Mouse (Mus musculus): Measurements from ENCODE around the gene Mad1l1. TPM values are rescaled to one million over a fixed set of nuclear protein-coding genes. Genes with fewer than 3 reads are reported as not detected.
"Not testable (repeated sequence)": the region's sequence is repeated elsewhere in the genome, so short reads cannot be mapped to it uniquely, and the experiment has no call there.

Gene Mad1l1
- polyA plus RNA-seq, 1 experiment: 22.6 TPM

DNA sequence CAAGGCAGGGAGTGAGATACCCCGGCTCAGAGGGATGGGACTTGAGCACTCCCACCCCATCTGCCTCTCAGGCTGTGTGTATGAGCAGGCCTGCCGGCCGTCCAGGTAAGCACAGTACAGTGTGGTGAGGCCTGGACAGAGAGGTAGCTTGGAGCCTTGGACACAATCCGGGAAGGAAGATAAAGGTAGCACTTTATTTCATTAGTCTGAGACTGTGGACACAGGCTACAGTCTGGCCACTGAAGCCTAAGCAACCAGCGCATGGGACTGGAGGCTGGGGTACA lies 312.9 kb downstream of the Mad1l1 start:
- no peak overlapping the region for H3K4me3 ChIP-seq (ENCODE audit: insufficient read depth, low read length)
- peaks cover 1% of the 10 kb centered on the region for H3K4me1 ChIP-seq (ENCODE audit: control insufficient read depth, insufficient read depth, low read length)
- H3K27ac ChIP-seq (ENCODE audit: insufficient read depth, low read length): no peak overlapping the region
- TF ChIP-seq POLR2A (IDR thresholded peaks at IDR 0.05; ENCODE audit: low read depth, low read length) (no peak), CTCF (IDR thresholded peaks at IDR 0.05; ENCODE audit: borderline replicate concordance, insufficient read depth, low read length) (no peak)

GRCm38 (mm10) chr5:140007656-140008522 lies 313.5 kb downstream of the Mad1l1 start:
- no peak for TF ChIP-seq CTCF (IDR thresholded peaks at IDR 0.05; ENCODE audit: borderline replicate concordance, insufficient read depth, low read length)
- TF ChIP-seq POLR2A (IDR thresholded peaks at IDR 0.05; ENCODE audit: low read depth, low read length): no peak
- H3K4me3 ChIP-seq (ENCODE audit: insufficient read depth, low read length): no peak overlapping the region
- H3K4me1 ChIP-seq (ENCODE audit: control insufficient read depth, insufficient read depth, low read length): no peaks in the 10 kb centered on the region
- H3K27ac ChIP-seq (ENCODE audit: insufficient read depth, low read length): no peak overlapping the region

- no peak overlapping the region for H3K27ac ChIP-seq (ENCODE audit: insufficient read depth, low read length)
- H3K4me1 ChIP-seq (ENCODE audit: control insufficient read depth, insufficient read depth, low read length): no peaks in the 10 kb centered on the region
- H3K4me3 ChIP-seq (ENCODE audit: insufficient read depth, low read length): no peak overlapping the region
- no peak for TF ChIP-seq POLR2A (IDR thresholded peaks at IDR 0.05; ENCODE audit: low read depth, low read length)
- no peak for TF ChIP-seq CTCF (IDR thresholded peaks at IDR 0.05; ENCODE audit: borderline replicate concordance, insufficient read depth, low read length)
Measured at GRCm38 (mm10) chr5:140006861-140007260, 314.5 kb downstream of the Mad1l1 start.

GRCm38 (mm10) chr5:140002541-140002940 lies 318.8 kb downstream of the Mad1l1 start:
- TF ChIP-seq CTCF (IDR thresholded peaks at IDR 0.05; ENCODE audit: borderline replicate concordance, insufficient read depth, low read length) (no peak), POLR2A (IDR thresholded peaks at IDR 0.05; ENCODE audit: low read depth, low read length) (no peak)
- Histone ChIP-seq H3K27ac (ENCODE audit: insufficient read depth, low read length) (no peak overlapping the region), H3K4me3 (ENCODE audit: insufficient read depth, low read length) (no peak overlapping the region), H3K4me1 (ENCODE audit: control insufficient read depth, insufficient read depth, low read length) (no peaks in the 10 kb centered on the region)

- TF ChIP-seq CTCF (IDR thresholded peaks at IDR 0.05; ENCODE audit: borderline replicate concordance, insufficient read depth, low read length): no peak
- TF ChIP-seq POLR2A (IDR thresholded peaks at IDR 0.05; ENCODE audit: low read depth, low read length): no peak
- no peaks in the 10 kb centered on the region for H3K4me1 ChIP-seq (ENCODE audit: control insufficient read depth, insufficient read depth, low read length)
- H3K27ac ChIP-seq (ENCODE audit: insufficient read depth, low read length): no peak overlapping the region
- H3K4me3 ChIP-seq (ENCODE audit: insufficient read depth, low read length): no peak overlapping the region
Measured at GRCm38 (mm10) chr5:139998916-139999315, 322.4 kb downstream of the Mad1l1 start.

GRCm38 (mm10) chr5:139998321-139998720 lies 323.0 kb downstream of the Mad1l1 start:
- not testable (repeated sequence) for H3K27ac ChIP-seq (ENCODE audit: insufficient read depth, low read length); H3K4me3 ChIP-seq (ENCODE audit: insufficient read depth, low read length); H3K4me1 ChIP-seq (ENCODE audit: control insufficient read depth, insufficient read depth, low read length)

GRCm38 (mm10) chr5:139991531-139991930 lies 329.8 kb downstream of the Mad1l1 start:
- H3K4me3 ChIP-seq (ENCODE audit: insufficient read depth, low read length): no peak overlapping the region
- H3K27ac ChIP-seq (ENCODE audit: insufficient read depth, low read length): no peak overlapping the region
- no peaks in the 10 kb centered on the region for H3K4me1 ChIP-seq (ENCODE audit: control insufficient read depth, insufficient read depth, low read length)
- no peak for TF ChIP-seq POLR2A (IDR thresholded peaks at IDR 0.05; ENCODE audit: low read depth, low read length)
- TF ChIP-seq CTCF (IDR thresholded peaks at IDR 0.05; ENCODE audit: borderline replicate concordance, insufficient read depth, low read length): no peak

GRCm38 (mm10) chr5:139985073-139985746 lies 336.1 kb downstream of the Mad1l1 start:
- Histone ChIP-seq H3K4me1 (ENCODE audit: control insufficient read depth, insufficient read depth, low read length) (no peaks in the 10 kb centered on the region), H3K27ac (ENCODE audit: insufficient read depth, low read length) (no peak overlapping the region)
- TF ChIP-seq POLR2A (IDR thresholded peaks at IDR 0.05; ENCODE audit: low read depth, low read length): no peak
- no peak for TF ChIP-seq CTCF (IDR thresholded peaks at IDR 0.05; ENCODE audit: borderline replicate concordance, insufficient read depth, low read length)

GRCm38 (mm10) chr5:139981976-139982375 lies 339.4 kb downstream of the Mad1l1 start:
- Histone ChIP-seq H3K27ac (ENCODE audit: insufficient read depth, low read length) (no peak overlapping the region), H3K4me3 (ENCODE audit: insufficient read depth, low read length) (no peak overlapping the region), H3K4me1 (ENCODE audit: control insufficient read depth, insufficient read depth, low read length) (no peaks in the 10 kb centered on the region)
- TF ChIP-seq CTCF (IDR thresholded peaks at IDR 0.05; ENCODE audit: borderline replicate concordance, insufficient read depth, low read length) (no peak), POLR2A (IDR thresholded peaks at IDR 0.05; ENCODE audit: low read depth, low read length) (no peak)

More at GRCm38 (mm10) chr5:139985073-139985746, 336.1 kb downstream of the Mad1l1 start:
- H3K4me3 ChIP-seq (ENCODE audit: insufficient read depth, low read length): no peak overlapping the region

GRCm38 (mm10) chr5:139979371-139979770 lies 342.0 kb downstream of the Mad1l1 start:
- Histone ChIP-seq H3K4me1 (ENCODE audit: control insufficient read depth, insufficient read depth, low read length) (no peaks in the 10 kb centered on the region), H3K27ac (ENCODE audit: insufficient read depth, low read length) (no peak overlapping the region), H3K4me3 (ENCODE audit: insufficient read depth, low read length) (no peak overlapping the region)
- TF ChIP-seq CTCF (IDR thresholded peaks at IDR 0.05; ENCODE audit: borderline replicate concordance, insufficient read depth, low read length) (no peak), POLR2A (IDR thresholded peaks at IDR 0.05; ENCODE audit: low read depth, low read length) (no peak)

Measured in embryonic fibroblast, embryonic 13.5 days (primary cell).